Mouse (Mus musculus) kidney, embryonic 15.5 days (tissue): ENCODE measurements around the gene 1700010B08Rik. TPM values are rescaled to one million over a fixed set of nuclear protein-coding genes. Genes with fewer than 3 reads are reported as not detected.
"Not testable (repeated sequence)": the region's sequence is repeated elsewhere in the genome, so short reads cannot be mapped to it uniquely, and the experiment has no call there.

Source experiments
- ATAC-seq: fragments of 200-750 bp; cut with Nextera tagmentation; replicated peaks from 2 replicates; pipeline ENCODE4 v1.8.0; 2017; ENCODE audit warnings: moderate TSS enrichment; ENCODE audit not compliant: low FRiP score
- H3K27ac ChIP-seq: fragments of 300-500 bp; sonication (generic); 2 replicates; pipeline ENCODE4 v1.5.1; 2015; ENCODE audit warnings: mild to moderate bottlenecking, inconsistent platforms
- H3K27me3 ChIP-seq: fragments of 300-500 bp; sonication (generic); 2 replicates; pipeline ENCODE4 v1.6.1; 2015; ENCODE audit warnings: inconsistent platforms
- H3K36me3 ChIP-seq: fragments of 300-500 bp; sonication (generic); 2 replicates; pipeline ENCODE4 v1.6.1; 2015; ENCODE audit warnings: inconsistent platforms
- H3K4me1 ChIP-seq: fragments of 300-500 bp; sonication (generic); 2 replicates; pipeline ENCODE4 v1.6.1; 2015; ENCODE audit warnings: inconsistent platforms
- H3K4me2 ChIP-seq: fragments of 300-500 bp; sonication (generic); 2 replicates; pipeline ENCODE4 v1.6.1; 2015; ENCODE audit warnings: moderate library complexity, mild to moderate bottlenecking, inconsistent platforms
- H3K4me3 ChIP-seq: fragments of 300-500 bp; sonication (generic); replicated peaks from 2 replicates; pipeline ENCODE4 v1.5.1; 2015; ENCODE audit warnings: mild to moderate bottlenecking, inconsistent platforms
- H3K9ac ChIP-seq: fragments of 300-500 bp; sonication (generic); 2 replicates; pipeline ENCODE4 v1.6.1; 2015; ENCODE audit warnings: mild to moderate bottlenecking, inconsistent platforms
- H3K9me3 ChIP-seq: fragments of 300-500 bp; sonication (generic); replicated peaks from 2 replicates; pipeline ENCODE4 v1.6.1; 2016; ENCODE audit warnings: inconsistent platforms
- WGBS: fragments of 180-500 bp; shearing (Covaris S2); methylation state at CpG from one replicate; pipeline ENCODE4 v1.1.7; 2015; ENCODE audit warnings: mixed read lengths; 5-methylcytosine and 5-hydroxymethylcytosine counted together
- polyA plus RNA-seq: library from polyadenylated mRNA; unstranded; fragments of >200 nt; fragmentation: Nextera tagmentation; extraction: Ambion mirVana; gene quantifications from 2 replicates; pipeline ENCODE4 v1.2.1, GENCODE M21; 2015

The 1700010B08Rik gene
- polyA plus RNA-seq, 1 experiment from 2014 or later: not detected

DNA sequence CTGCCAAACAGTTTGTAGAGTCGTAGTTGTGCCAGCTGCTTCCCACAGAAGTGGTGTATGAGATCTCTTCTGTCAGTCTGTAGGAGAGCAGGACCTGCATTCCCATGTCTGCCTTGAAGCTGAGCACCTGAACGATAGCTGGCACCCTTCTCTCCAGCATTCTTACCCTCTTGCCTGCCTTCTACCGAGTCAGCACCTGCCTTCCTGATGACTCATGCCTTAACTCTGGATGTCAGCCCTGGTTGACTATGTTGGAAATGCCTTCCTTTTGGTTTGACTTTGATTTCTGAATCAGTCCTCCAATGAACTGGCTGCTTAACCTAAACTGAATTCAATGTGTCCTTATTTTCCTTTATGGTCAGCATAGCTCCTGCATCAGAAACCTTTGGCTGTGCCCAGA, 20.4 kb upstream of the 1700010B08Rik start:
- no peak overlapping the region for H3K27ac ChIP-seq
- H3K4me1 ChIP-seq: peaks cover 11% of the 10 kb centered on the region
- peaks cover 95% of the 10 kb centered on the region for H3K36me3 ChIP-seq
- H3K4me2 ChIP-seq: no peak overlapping the region
- no peak overlapping the region for H3K4me3 ChIP-seq
- H3K27me3 ChIP-seq: no peaks in the 10 kb centered on the region
- no peak for ATAC-seq
- no peaks in the 10 kb centered on the region for H3K9me3 ChIP-seq
- H3K9ac ChIP-seq: no peak overlapping the region
- 92% methylated on average over 3 of the region's 3 CpGs for WGBS

DNA sequence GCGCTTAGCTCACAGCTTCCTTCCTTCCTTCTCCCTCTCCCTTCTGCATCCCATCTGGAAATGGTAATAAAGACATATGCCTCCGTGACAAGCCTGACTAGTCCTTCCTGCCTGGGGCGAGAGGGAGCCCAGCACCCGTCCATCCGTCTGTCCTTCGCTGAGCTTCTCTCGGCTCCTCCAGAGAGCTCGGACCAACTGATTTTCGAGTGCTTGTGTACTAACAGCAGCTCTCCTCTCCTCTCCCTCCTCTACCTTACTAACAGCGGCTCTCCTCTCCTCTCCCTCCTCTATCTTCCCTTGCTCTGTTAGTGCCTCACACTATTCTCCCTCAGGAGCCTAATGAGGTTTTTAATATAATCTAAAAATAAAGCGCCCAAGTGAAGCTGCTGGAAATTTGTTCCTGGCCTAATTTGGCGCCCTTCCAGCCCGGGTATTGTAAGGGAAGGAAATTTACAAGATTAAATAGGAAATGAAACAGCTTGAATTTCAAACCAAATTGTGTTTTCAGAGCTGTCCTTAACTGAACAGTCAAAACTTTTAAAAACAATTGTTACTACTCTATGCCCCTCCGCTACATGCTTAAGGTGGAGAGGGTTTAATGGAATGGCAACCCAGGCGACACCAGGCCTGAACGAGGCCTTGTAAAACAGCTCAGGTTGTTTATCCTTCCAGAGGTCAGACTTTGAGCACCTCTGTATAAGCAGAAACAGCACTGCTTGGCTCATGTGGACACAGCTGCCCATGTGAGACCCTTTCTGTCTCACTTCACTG, 16.9 kb upstream of the 1700010B08Rik start:
- no peak overlapping the region for H3K4me2 ChIP-seq
- peaks cover 11% of the 10 kb centered on the region for H3K4me1 ChIP-seq
- 52% methylated on average over 16 of the region's 16 CpGs for WGBS
- 0 out of 2 replicates have a peak, but pooled peaks have one; percentile 46 for ATAC-seq
- H3K9ac ChIP-seq: no peak overlapping the region
- H3K4me3 ChIP-seq: no peak overlapping the region
- H3K36me3 ChIP-seq: peaks cover 90% of the 10 kb centered on the region
- H3K27ac ChIP-seq: peak overlapping the region; percentile 72
- H3K27me3 ChIP-seq: no peaks in the 10 kb centered on the region
- H3K9me3 ChIP-seq: no peaks in the 10 kb centered on the region

DNA sequence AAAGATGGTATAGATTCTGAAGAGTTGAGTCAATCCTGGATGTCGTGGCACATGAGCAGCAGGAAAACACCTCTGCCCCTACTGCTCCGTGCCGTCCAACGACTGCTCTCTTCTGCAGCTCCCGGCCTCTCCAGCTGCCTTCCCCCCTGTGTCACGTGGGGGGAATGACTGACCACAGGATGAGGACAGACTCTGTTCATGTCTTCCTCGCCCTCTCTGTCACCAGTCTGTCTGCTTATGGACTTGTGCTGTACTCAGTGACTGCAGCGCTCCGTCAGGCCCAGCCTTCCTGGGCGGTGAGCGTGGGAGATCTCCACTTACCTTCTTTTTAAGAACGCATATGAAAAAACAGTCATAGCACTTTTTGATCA, 16.4 kb upstream of the 1700010B08Rik start:
- peaks cover 87% of the 10 kb centered on the region for H3K36me3 ChIP-seq
- H3K27ac ChIP-seq: peak overlapping the region; percentile 72
- H3K4me1 ChIP-seq: peaks cover 11% of the 10 kb centered on the region
- no peak overlapping the region for H3K4me3 ChIP-seq
- no peaks in the 10 kb centered on the region for H3K27me3 ChIP-seq
- no peak overlapping the region for H3K9ac ChIP-seq
- H3K9me3 ChIP-seq: no peaks in the 10 kb centered on the region
- no peak for ATAC-seq
- no peak overlapping the region for H3K4me2 ChIP-seq
- WGBS: 72% methylated on average over 12 of the region's 12 CpGs

DNA sequence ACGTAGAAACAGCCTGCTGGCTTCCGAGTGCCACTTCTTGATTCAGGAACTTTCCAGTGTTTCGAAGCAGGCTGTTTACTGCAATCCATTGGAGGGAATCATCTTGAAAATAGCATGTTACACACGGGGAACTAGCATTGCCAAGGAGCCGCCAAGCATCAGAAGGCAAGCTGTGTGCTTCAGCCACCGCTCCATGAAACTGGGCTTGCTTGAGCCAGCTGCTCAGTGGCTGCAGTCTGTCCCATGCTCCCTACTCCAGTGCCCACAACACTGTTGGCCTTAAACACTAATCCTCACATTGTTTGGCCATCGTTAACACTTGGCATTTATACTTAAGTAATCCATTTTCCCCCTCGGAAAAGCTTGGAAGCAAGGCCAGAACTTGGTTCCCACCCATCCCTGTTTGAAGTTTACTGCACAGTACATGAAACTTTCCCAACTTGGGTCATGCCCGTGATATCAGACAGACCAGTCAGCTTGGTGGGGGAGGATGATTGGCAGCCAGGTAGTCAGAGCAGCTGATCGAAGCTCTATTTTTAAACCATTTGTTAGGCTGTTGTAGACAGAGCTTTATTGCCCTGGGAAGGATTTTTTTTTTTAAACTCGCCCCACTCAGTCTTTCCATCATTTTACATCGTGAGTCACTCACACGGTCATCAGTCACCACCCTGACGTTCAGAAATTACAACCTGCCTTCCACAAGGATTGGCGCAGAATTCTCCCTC, 13.2 kb upstream of the 1700010B08Rik start:
- ATAC-seq: no peak
- Histone ChIP-seq H3K4me1 (peaks cover 17% of the 10 kb centered on the region), H3K4me2 (no peak overlapping the region), H3K27me3 (no peaks in the 10 kb centered on the region), H3K27ac (no peak overlapping the region), H3K9me3 (no peaks in the 10 kb centered on the region), H3K36me3 (peaks cover 57% of the 10 kb centered on the region), H3K9ac (no peak overlapping the region), H3K4me3 (no peak overlapping the region)
- 88% methylated on average over 15 of the region's 15 CpGs for WGBS

DNA sequence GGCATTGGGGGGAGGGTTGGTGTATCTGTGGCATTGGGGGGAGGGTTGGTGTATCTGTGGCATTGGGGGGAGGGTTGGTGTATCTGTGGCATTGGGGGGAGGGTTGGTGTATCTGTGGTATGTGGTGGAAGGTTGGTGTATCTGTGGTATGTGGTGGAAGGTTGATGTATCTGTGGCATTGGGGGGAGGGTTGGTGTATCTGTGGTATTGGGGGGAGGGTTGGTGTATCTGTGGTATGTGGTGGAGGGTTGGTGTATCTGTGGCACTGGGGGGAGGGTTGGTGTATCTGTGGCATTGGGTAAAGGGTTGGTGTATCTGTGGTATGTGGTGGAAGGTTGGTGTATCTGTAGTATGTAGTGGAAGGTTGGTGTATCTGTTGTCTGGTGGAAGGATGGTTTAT, 11.6 kb upstream of the 1700010B08Rik start:
- H3K27ac ChIP-seq, H3K9ac ChIP-seq, H3K9me3 ChIP-seq, H3K4me2 ChIP-seq, ATAC-seq, H3K4me3 ChIP-seq, H3K27me3 ChIP-seq, H3K4me1 ChIP-seq: not testable (repeated sequence)
- H3K36me3 ChIP-seq: peaks cover 41% of the 10 kb centered on the region

DNA sequence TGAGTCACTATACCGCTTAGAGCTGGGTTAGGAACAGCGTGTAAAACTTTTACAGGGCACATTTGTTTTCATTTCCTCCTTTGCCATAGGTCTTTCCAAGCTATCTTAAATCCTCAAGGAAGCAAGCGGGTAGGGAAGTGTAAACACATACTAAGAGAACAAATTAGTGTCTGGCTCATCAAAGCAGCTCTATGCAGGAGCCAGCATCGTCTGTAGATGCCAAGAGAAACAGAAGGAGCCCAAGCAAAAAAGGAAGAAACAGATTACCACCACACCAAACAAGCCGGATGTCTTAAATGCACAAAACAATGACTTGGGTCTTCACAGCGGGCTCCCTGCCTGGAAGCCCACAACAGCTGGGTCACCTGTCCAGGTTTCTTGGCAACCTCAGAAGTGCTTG, 9.0 kb upstream of the 1700010B08Rik start:
- Histone ChIP-seq H3K4me1 (peaks cover 5% of the 10 kb centered on the region; the same call in 1 of the 2 replicates), H3K9me3 (no peaks in the 10 kb centered on the region), H3K4me3 (no peak overlapping the region), H3K4me2 (no peak overlapping the region), H3K9ac (no peak overlapping the region), H3K36me3 (peaks cover 16% of the 10 kb centered on the region), H3K27ac (no peak overlapping the region), H3K27me3 (no peaks in the 10 kb centered on the region)
- ATAC-seq: no peak
- 75% methylated on average over 6 of the region's 6 CpGs for WGBS

DNA sequence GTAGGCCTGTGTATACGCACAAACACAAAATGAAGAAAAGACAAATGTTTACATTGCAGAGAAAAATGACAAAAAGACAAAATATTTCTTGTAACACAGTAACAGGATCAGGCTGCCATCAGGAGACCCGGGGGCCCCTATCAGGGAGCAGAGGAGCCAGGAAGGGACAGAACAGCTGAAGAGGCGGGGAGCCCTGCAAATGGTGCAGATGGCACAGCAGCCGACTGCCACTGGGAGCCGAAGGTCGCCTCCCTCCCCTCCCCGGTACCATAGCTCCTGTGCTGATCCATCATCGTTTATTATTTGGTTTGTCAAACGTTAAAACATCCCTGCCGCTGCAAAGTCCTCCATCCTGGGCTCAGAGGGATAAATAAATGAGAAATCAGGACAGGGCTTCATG, 6.6 kb upstream of the 1700010B08Rik start:
- no peak overlapping the region for H3K9ac ChIP-seq
- no peak overlapping the region for H3K4me3 ChIP-seq
- no peak for ATAC-seq
- H3K4me1 ChIP-seq: peaks cover 5% of the 10 kb centered on the region; the same call in 1 of the 2 replicates
- WGBS: 49% methylated on average over 10 of the region's 10 CpGs
- no peaks in the 10 kb centered on the region for H3K9me3 ChIP-seq
- H3K36me3 ChIP-seq: peaks cover under 1% of the 10 kb centered on the region; the same call in 1 of the 2 replicates
- no peaks in the 10 kb centered on the region for H3K27me3 ChIP-seq
- no peak overlapping the region for H3K27ac ChIP-seq
- no peak overlapping the region for H3K4me2 ChIP-seq

DNA sequence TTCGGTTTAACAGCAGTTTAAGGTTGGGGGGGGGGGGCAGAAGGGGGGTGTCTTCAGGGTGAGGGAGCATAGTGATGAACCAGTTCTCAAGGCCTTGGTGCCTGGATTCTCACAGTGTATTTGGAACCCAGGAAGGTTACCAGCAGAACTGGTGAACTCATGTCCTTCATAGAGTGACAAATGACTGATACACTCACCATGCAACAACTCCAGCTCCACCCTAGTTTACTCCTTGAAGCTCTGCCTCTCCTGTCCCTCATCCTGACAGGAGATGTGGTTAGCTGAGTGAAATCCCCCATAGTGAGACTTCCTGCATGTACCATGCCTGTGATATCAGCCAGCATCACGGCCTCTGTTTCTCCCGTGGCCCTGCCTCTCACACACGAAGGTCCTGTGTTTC, 6.0 kb upstream of the 1700010B08Rik start:
- Histone ChIP-seq H3K9ac (no peak overlapping the region), H3K27me3 (no peaks in the 10 kb centered on the region), H3K4me3 (no peak overlapping the region), H3K4me1 (peaks cover 5% of the 10 kb centered on the region; the same call in 1 of the 2 replicates), H3K4me2 (no peak overlapping the region), H3K9me3 (no peaks in the 10 kb centered on the region), H3K36me3 (no peaks in the 10 kb centered on the region; the same call in 1 of the 2 replicates), H3K27ac (no peak overlapping the region)
- 77% methylated on average over 4 of the region's 4 CpGs for WGBS
- ATAC-seq: no peak

DNA sequence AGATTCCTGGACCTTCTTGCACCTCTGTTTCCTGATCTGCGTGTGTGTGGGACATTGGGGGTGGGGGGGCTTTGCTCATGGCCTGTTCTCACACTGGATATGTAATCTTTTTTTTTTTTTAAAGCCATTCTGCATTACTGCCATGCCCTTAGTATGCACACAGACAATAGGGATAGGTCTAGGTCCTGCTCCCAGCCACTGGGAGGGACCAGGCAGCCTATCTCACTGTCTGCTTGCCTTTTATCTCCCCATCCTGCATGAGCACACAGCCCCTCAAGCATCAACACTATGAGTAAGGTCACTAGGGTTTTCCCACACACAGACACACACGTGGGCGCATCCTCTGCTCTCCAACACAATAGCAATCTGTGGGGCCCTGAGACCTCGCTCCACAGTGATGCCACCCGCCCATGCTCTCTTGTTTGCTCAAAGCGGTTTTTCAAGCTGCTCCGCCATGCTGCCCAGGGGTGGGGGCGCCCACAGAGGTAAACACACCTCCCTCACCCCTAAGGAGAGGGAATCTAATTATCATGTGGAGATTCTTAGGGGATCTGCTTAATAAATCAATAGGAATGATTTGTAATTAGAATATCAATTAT, 4.5 kb upstream of the 1700010B08Rik start:
- H3K9ac ChIP-seq: no peak overlapping the region
- no peaks in the 10 kb centered on the region for H3K9me3 ChIP-seq
- H3K4me3 ChIP-seq: no peak overlapping the region
- ATAC-seq: no peak
- no peaks in the 10 kb centered on the region for H3K27me3 ChIP-seq
- no peak overlapping the region for H3K27ac ChIP-seq
- H3K4me2 ChIP-seq: no peak overlapping the region
- no peaks in the 10 kb centered on the region for H3K36me3 ChIP-seq
- WGBS: 76% methylated on average over 8 of the region's 8 CpGs
- H3K4me1 ChIP-seq: peaks cover 5% of the 10 kb centered on the region; the same call in 1 of the 2 replicates

DNA sequence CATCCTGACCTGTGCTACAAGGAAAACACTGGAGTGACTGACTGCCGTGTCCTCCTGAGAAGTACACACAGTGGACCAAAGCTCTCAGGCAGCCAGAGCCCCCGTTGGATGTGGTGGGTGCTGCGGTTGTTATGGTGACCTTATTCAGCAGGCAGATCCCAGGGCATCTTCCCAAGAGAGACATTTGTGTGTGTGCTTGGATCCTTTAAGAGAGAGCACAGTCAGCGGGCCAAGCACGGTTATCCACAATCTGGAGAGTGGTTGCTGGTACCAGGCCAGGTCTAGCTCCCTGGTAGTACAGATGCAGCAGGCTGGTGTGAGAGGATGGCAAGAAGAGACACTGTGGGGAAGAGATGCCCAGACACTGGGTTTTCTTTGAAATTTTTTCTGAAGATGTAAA, 2.2 kb upstream of the 1700010B08Rik start:
- no peaks in the 10 kb centered on the region for H3K27me3 ChIP-seq
- no peak overlapping the region for H3K9ac ChIP-seq
- no peak overlapping the region for H3K4me3 ChIP-seq
- 84% methylated on average over 5 of the region's 5 CpGs for WGBS
- H3K4me1 ChIP-seq: no peaks in the 10 kb centered on the region
- no peak overlapping the region for H3K4me2 ChIP-seq
- ATAC-seq: no peak
- H3K36me3 ChIP-seq: no peaks in the 10 kb centered on the region
- H3K27ac ChIP-seq: no peak overlapping the region
- H3K9me3 ChIP-seq: no peaks in the 10 kb centered on the region

DNA sequence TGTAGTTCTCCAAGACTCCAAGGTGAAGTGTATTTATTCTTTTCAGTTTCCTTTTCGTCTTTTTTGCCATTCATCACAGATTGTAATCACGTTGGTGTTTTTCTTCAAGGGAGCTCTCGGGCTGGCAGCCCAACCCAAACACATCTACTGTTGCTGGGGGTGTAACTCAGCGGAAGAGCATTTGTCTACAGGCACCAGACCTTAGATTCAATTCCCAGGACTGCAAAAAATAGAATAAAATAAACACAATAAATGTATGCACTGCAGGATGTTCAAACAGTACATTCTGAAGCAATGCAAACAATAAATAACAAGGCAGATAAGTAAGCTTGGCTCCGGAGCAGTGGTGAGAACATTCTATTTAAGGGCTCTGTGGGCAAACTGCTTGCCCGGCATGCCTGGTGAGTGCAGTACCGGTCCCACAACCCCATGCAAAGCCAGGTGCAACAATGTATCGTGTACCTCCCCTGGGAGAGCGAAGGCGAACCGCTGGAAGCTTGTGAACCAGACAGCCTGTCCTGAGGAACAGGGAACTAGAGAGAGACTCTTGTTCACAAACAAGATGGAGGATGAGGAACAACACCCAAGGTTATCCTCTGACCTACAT, 3.1 kb downstream of the 1700010B08Rik start:
- no peak for ATAC-seq
- Histone ChIP-seq H3K27me3 (no peaks in the 10 kb centered on the region), H3K36me3 (no peaks in the 10 kb centered on the region), H3K4me2 (no peak overlapping the region), H3K27ac (no peak overlapping the region), H3K9ac (no peak overlapping the region), H3K4me3 (no peak overlapping the region), H3K9me3 (no peaks in the 10 kb centered on the region), H3K4me1 (peaks cover 21% of the 10 kb centered on the region)
- WGBS: 70% methylated on average over 11 of the region's 11 CpGs

DNA sequence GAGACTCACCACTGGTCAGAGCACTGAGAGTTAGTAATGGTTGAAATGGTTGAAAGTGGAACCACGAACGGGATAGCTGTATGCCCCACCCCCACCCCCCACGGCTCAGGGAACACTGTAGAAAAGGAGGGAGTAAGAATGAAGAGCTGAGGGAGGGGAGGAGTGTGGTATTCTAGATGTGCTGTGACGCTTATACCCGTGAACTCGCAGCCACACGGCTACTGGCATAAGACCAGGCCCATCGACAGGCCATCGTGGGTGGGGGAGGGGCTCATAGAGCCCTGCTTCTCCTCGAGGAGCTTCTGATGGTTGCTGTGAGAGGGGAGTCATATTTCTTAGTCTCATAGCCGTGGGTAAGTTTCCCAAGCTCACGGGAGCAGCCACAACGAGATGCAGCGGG, 5.2 kb downstream of the 1700010B08Rik start:
- peak overlapping the region; percentile 30 for H3K4me2 ChIP-seq
- no peaks in the 10 kb centered on the region for H3K27me3 ChIP-seq
- no peak overlapping the region; the same call in 1 of the 2 replicates for H3K4me3 ChIP-seq
- no peak overlapping the region for H3K9ac ChIP-seq
- H3K4me1 ChIP-seq: peaks cover 21% of the 10 kb centered on the region
- peak; percentile 36; the same call in 1 of the 2 replicates for ATAC-seq
- no peaks in the 10 kb centered on the region for H3K36me3 ChIP-seq
- H3K9me3 ChIP-seq: no peaks in the 10 kb centered on the region
- no peak overlapping the region for H3K27ac ChIP-seq
- WGBS: 23% methylated on average over 14 of the region's 14 CpGs
